Mouse (Mus musculus) liver, embryonic 11.5 days (tissue): ENCODE results near the gene Fam221a. TPM values are rescaled to one million over a fixed set of nuclear protein-coding genes. Genes with fewer than 3 reads are reported as not detected.

ENCODE experiments used
- ATAC-seq: fragments of 200-750 bp; cut with Nextera tagmentation; replicated peaks from 2 replicates; pipeline ENCODE4 v1.8.0; 2017; ENCODE audit warnings: moderate number of reproducible peaks, mild to moderate bottlenecking, moderate TSS enrichment, moderate library complexity; ENCODE audit not compliant: low FRiP score
- DNase-seq: peaks from one replicate; pipeline ENCODE4 v3.0.0-alpha.2; 2017; ENCODE audit warnings: low spot score
- H3K27ac ChIP-seq: fragments of 300-500 bp; sonication (generic); 2 replicates; pipeline ENCODE4 v1.5.1; 2014; ENCODE audit warnings: mild to moderate bottlenecking, low read depth, low read length, control low read depth
- H3K27me3 ChIP-seq: fragments of 300-500 bp; sonication (generic); replicated peaks from 2 replicates; pipeline ENCODE4 v1.6.1; 2014; ENCODE audit warnings: low read length, mixed read lengths; ENCODE audit not compliant: control insufficient read depth, insufficient read depth
- H3K36me3 ChIP-seq: fragments of 300-500 bp; sonication (generic); 2 replicates; pipeline ENCODE4 v1.6.1; 2014; ENCODE audit warnings: mild to moderate bottlenecking, low read length, moderate library complexity, mixed read lengths; ENCODE audit not compliant: control insufficient read depth, insufficient read depth
- H3K4me1 ChIP-seq: fragments of 300-500 bp; sonication (generic); replicated peaks from 2 replicates; pipeline ENCODE4 v1.6.1; 2014; ENCODE audit warnings: low read length, mixed read lengths; ENCODE audit not compliant: control insufficient read depth, insufficient read depth
- H3K4me2 ChIP-seq: fragments of 300-500 bp; sonication (generic); 2 replicates; pipeline ENCODE4 v1.6.1; 2014; ENCODE audit warnings: mild to moderate bottlenecking, control low read depth, moderate library complexity
- H3K4me3 ChIP-seq: fragments of 300-500 bp; sonication (generic); 2 replicates; pipeline ENCODE4 v1.5.1; 2014; ENCODE audit warnings: low read depth, low read length, control low read depth
- H3K9ac ChIP-seq: fragments of 300-500 bp; sonication (generic); 2 replicates; pipeline ENCODE4 v1.6.1; 2014; ENCODE audit warnings: low read depth, low read length, control low read depth
- H3K9me3 ChIP-seq: fragments of 300-500 bp; sonication (generic); 2 replicates; pipeline ENCODE4 v1.6.1; 2016; ENCODE audit warnings: low read length, inconsistent platforms, mixed read lengths; ENCODE audit not compliant: control insufficient read depth
- WGBS: fragments of 180-500 bp; shearing (Covaris S2); extraction: QIAGEN DNeasy Blood & Tissue Kit; methylation state at CpG from one replicate; pipeline ENCODE4 v1.1.7; 2014; 5-methylcytosine and 5-hydroxymethylcytosine counted together
- polyA plus RNA-seq: library from polyadenylated mRNA; unstranded; fragments of >200 nt; fragmentation: Nextera tagmentation; extraction: Ambion mirVana; gene quantifications from 2 replicates; pipeline ENCODE4 v1.2.1, GENCODE M21; 2014

Gene Fam221a
- polyA plus RNA-seq, 1 experiment from 2014 or later, result 3.8 TPM

GRCm38 (mm10) chr6:49326846-49327245, 40.7 kb upstream of the Fam221a start:
- no peak for DNase-seq
- WGBS, result 83% methylated on average over 3 of the region's 3 CpGs

GRCm38 (mm10) chr6:49331369-49332059, 36.0 kb upstream of the Fam221a start:
- Histone ChIP-seq H3K36me3 (no peaks in the 10 kb centered on the region), H3K4me2 (no peak overlapping the region), H3K4me1 (no peaks in the 10 kb centered on the region), H3K27ac (no peak overlapping the region), H3K4me3 (no peak overlapping the region), H3K27me3 (no peaks in the 10 kb centered on the region), H3K9me3 (no peaks in the 10 kb centered on the region), H3K9ac (no peak overlapping the region)
- WGBS, result 58% methylated on average over 5 of the region's 5 CpGs
- no peak for ATAC-seq
- DNase-seq, result no peak

More at GRCm38 (mm10) chr6:49326846-49327245, 40.7 kb upstream of the Fam221a start:
- H3K36me3 ChIP-seq, result no peaks in the 10 kb centered on the region
- no peak overlapping the region for H3K9ac ChIP-seq
- no peak overlapping the region for H3K4me3 ChIP-seq
- H3K9me3 ChIP-seq, result no peaks in the 10 kb centered on the region
- H3K27ac ChIP-seq, result no peak overlapping the region
- no peak overlapping the region for H3K4me2 ChIP-seq
- no peak for ATAC-seq
- no peaks in the 10 kb centered on the region for H3K27me3 ChIP-seq
- no peaks in the 10 kb centered on the region for H3K4me1 ChIP-seq

GRCm38 (mm10) chr6:49332060-49332370, 35.5 kb upstream of the Fam221a start:
- Histone ChIP-seq H3K4me3 (no peak overlapping the region), H3K27ac (no peak overlapping the region), H3K4me2 (no peak overlapping the region), H3K9me3 (no peaks in the 10 kb centered on the region), H3K4me1 (no peaks in the 10 kb centered on the region), H3K9ac (no peak overlapping the region), H3K27me3 (no peaks in the 10 kb centered on the region), H3K36me3 (no peaks in the 10 kb centered on the region)
- WGBS, result 71% methylated on average over 13 of the region's 13 CpGs
- DNase-seq, result no peak
- no peak for ATAC-seq

- no peaks in the 10 kb centered on the region for H3K36me3 ChIP-seq
- H3K9ac ChIP-seq, result no peak overlapping the region
- WGBS, result 39% methylated on average over 9 of the region's 9 CpGs
- H3K27me3 ChIP-seq, result no peaks in the 10 kb centered on the region
- H3K9me3 ChIP-seq, result no peaks in the 10 kb centered on the region
- ATAC-seq, result no peak
- H3K4me1 ChIP-seq, result no peaks in the 10 kb centered on the region
- H3K4me2 ChIP-seq, result no peak overlapping the region
- no peak for DNase-seq
- no peak overlapping the region for H3K27ac ChIP-seq
- H3K4me3 ChIP-seq, result no peak overlapping the region
Observed at GRCm38 (mm10) chr6:49338566-49338965, 29.0 kb upstream of the Fam221a start.

GRCm38 (mm10) chr6:49339145-49339544, 28.4 kb upstream of the Fam221a start:
- no peak overlapping the region for H3K9ac ChIP-seq
- no peak for DNase-seq
- WGBS, result 52% methylated on average over 6 of the region's 6 CpGs

GRCm38 (mm10) chr6:49343737-49344469, 23.6 kb upstream of the Fam221a start:
- no peak overlapping the region for H3K27ac ChIP-seq
- H3K4me2 ChIP-seq, result no peak overlapping the region
- WGBS, result 66% methylated on average over 14 of the region's 14 CpGs
- no peaks in the 10 kb centered on the region for H3K36me3 ChIP-seq
- no peaks in the 10 kb centered on the region for H3K27me3 ChIP-seq
- no peak for ATAC-seq
- no peaks in the 10 kb centered on the region for H3K9me3 ChIP-seq
- no peak overlapping the region for H3K9ac ChIP-seq
- H3K4me1 ChIP-seq, result no peaks in the 10 kb centered on the region
- no peak overlapping the region for H3K4me3 ChIP-seq
- no peak for DNase-seq

More at GRCm38 (mm10) chr6:49339145-49339544, 28.4 kb upstream of the Fam221a start:
- H3K27ac ChIP-seq, result no peak overlapping the region
- no peak for ATAC-seq
- H3K27me3 ChIP-seq, result no peaks in the 10 kb centered on the region
- no peaks in the 10 kb centered on the region for H3K9me3 ChIP-seq
- H3K4me3 ChIP-seq, result no peak overlapping the region
- H3K36me3 ChIP-seq, result no peaks in the 10 kb centered on the region
- no peaks in the 10 kb centered on the region for H3K4me1 ChIP-seq
- no peak overlapping the region for H3K4me2 ChIP-seq

- Histone ChIP-seq H3K27ac (no peak overlapping the region), H3K9me3 (no peaks in the 10 kb centered on the region), H3K9ac (no peak overlapping the region), H3K4me1 (no peaks in the 10 kb centered on the region), H3K4me2 (no peak overlapping the region), H3K4me3 (no peak overlapping the region), H3K27me3 (no peaks in the 10 kb centered on the region), H3K36me3 (no peaks in the 10 kb centered on the region)
- DNase-seq, result no peak
- 78% methylated on average over 7 of the region's 7 CpGs for WGBS
- no peak for ATAC-seq
Observed at GRCm38 (mm10) chr6:49349826-49350225, 17.7 kb upstream of the Fam221a start.

- H3K27ac ChIP-seq, result no peak overlapping the region
- no peaks in the 10 kb centered on the region for H3K27me3 ChIP-seq
- no peak overlapping the region for H3K4me2 ChIP-seq
- H3K36me3 ChIP-seq, result no peaks in the 10 kb centered on the region
- no peak overlapping the region for H3K9ac ChIP-seq
- H3K9me3 ChIP-seq, result no peaks in the 10 kb centered on the region
- DNase-seq, result no peak
- H3K4me3 ChIP-seq, result no peak overlapping the region
- WGBS, result 59% methylated on average over 3 of the region's 3 CpGs
- ATAC-seq, result no peak
- H3K4me1 ChIP-seq, result no peaks in the 10 kb centered on the region
Observed at GRCm38 (mm10) chr6:49354613-49355012, 12.9 kb upstream of the Fam221a start.

- Histone ChIP-seq H3K4me2 (no peak overlapping the region), H3K4me1 (no peaks in the 10 kb centered on the region), H3K27me3 (no peaks in the 10 kb centered on the region), H3K36me3 (no peaks in the 10 kb centered on the region), H3K9me3 (no peaks in the 10 kb centered on the region), H3K9ac (no peak overlapping the region), H3K4me3 (no peak overlapping the region), H3K27ac (no peak overlapping the region)
- no peak for ATAC-seq
- DNase-seq, result no peak
- whole genome bisulfite sequencing, result 64% methylated on average over 4 of the region's 4 CpGs
Observed at GRCm38 (mm10) chr6:49355171-49355570, 12.4 kb upstream of the Fam221a start.
